Mouse (Mus musculus): Measurements from ENCODE around the gene Tyw1.

Tyw1 gene

GRCm38 (mm10) chr5:130307921-130308320, 52.5 kb downstream of the Tyw1 start:
- in situ Hi-C loops (cut with MboI; ENCODE audit: unreplicated experiment in 2 of 2) = loop anchor here in 1 of 2 experiments (25.0 kb wide), 1 partner anchor 1271 kb away; no protein-coding TSS in a partner anchor

DNA sequence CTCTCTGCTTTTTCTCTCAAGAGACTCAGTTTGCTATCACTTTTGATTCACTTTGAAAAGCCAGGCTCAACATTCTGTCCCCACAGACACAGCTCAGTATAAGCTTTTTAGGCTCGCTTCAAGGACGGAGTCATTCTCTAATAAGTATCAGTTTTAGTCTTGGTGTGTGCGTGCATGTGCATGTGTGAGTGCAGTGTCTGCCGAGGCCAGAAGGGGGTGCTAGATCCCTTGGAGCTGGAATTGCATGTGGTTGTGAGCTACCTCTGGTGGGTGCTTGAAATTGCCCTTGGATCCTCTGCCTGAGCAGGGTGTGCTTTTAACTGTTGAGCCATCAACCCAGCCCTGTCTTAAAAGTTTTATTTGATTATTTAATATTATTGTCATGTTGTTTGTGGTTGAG, 54.7 kb downstream of the Tyw1 start:
- in situ Hi-C loops (cut with MboI; ENCODE audit: unreplicated experiment in 2 of 2) = loop anchor here in 1 of 2 experiments (25.0 kb wide), 1 partner anchor 1273 kb away; no protein-coding TSS in a partner anchor

GRCm38 (mm10) chr5:130310827-130311226, 55.4 kb downstream of the Tyw1 start:
- in situ Hi-C loops (cut with MboI; ENCODE audit: unreplicated experiment in 2 of 2) = loop anchor here in 1 of 2 experiments (25.0 kb wide), 1 partner anchor 1274 kb away; no protein-coding TSS in a partner anchor

GRCm38 (mm10) chr5:130313488-130313887, 58.1 kb downstream of the Tyw1 start:
- in situ Hi-C loops (cut with MboI; ENCODE audit: unreplicated experiment in 2 of 2) = loop anchor here in 1 of 2 experiments (25.0 kb wide), 1 partner anchor 1276 kb away; no protein-coding TSS in a partner anchor

- in situ Hi-C loops (cut with MboI; ENCODE audit: unreplicated experiment in 2 of 2) = loop anchor here in 1 of 2 experiments (25.0 kb wide), 1 partner anchor 1278 kb away; no protein-coding TSS in a partner anchor
Measured at GRCm38 (mm10) chr5:130314926-130315325, 59.5 kb downstream of the Tyw1 start.

- in situ Hi-C loops (cut with MboI; ENCODE audit: unreplicated experiment in 2 of 2) = loop anchor here in 1 of 2 experiments (25.0 kb wide), 1 partner anchor 1279 kb away; no protein-coding TSS in a partner anchor
Measured at GRCm38 (mm10) chr5:130316321-130316720, 60.9 kb downstream of the Tyw1 start.

GRCm38 (mm10) chr5:130319783-130320182, 64.4 kb downstream of the Tyw1 start:
- in situ Hi-C loops (cut with MboI; ENCODE audit: unreplicated experiment in 2 of 2) = loop anchor here in 1 of 2 experiments (25.0 kb wide), 1 partner anchor 1282 kb away; no protein-coding TSS in a partner anchor

- in situ Hi-C loops (cut with MboI; ENCODE audit: unreplicated experiment in 2 of 2) = loop anchor here in 1 of 2 experiments (25.0 kb wide), 1 partner anchor 1283 kb away; no protein-coding TSS in a partner anchor
Measured at GRCm38 (mm10) chr5:130320485-130320884, 65.1 kb downstream of the Tyw1 start.

DNA sequence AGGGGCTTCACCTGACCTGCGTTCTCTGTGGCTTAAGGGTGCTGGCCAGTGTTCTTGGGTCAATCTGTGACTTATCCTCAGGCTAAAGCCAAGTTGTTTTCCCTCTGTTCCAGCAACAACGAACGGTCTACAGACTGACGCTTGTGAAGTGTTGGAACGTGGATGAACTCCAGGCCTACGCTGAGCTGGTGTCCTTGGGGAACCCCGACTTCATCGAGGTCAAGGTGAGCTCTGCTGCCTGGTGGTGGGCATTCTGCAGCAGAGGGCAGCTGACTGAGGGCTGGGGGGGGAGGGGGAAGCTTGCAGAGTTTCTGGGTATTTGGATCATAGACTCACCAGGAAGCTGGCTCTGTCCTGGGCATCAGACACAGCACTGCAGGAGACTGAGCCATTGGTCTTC, 70.1 kb downstream of the Tyw1 start:
- in situ Hi-C loops (cut with MboI; ENCODE audit: unreplicated experiment in 2 of 2) = no loop called here

DNA sequence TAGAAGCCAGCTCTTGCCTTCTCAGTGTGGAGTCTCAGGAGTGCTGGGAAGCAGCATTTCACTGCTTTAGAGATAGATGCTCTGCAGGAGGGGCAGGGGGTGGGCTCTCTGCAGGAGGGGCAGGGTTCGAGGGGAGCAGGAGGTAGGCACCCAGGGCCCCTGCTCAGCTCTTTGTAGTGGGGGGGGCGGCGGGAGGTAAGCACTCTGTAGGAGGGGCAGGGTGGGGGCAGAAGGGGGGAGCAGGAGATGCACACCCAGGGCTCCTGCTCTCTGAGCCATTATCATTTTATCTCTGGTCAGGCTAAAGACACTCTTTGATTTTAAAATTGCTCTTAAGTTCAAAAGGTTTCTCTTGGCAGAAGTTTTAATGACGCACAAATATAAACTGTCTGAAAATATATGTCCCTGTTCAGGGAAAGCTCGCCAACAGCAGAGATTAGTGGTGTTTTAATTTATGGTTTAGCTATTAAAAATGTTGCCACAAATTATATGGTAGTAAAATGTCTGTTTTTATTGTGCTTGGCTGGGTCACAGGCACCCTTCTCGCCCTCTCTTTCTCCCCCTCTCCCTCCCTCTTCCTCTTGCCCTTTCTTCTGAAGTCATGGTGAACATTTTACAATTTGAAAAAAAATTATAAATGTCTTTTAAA, 72.3 kb downstream of the Tyw1 start:
- in situ Hi-C loops (cut with MboI; ENCODE audit: unreplicated experiment in 2 of 2) = no loop called here

- in situ Hi-C loops (cut with MboI; ENCODE audit: unreplicated experiment in 2 of 2) = no loop called here
Measured at GRCm38 (mm10) chr5:130328366-130328765, 72.9 kb downstream of the Tyw1 start.

- in situ Hi-C loops (cut with MboI; ENCODE audit: unreplicated experiment in 2 of 2) = no loop called here
Measured at GRCm38 (mm10) chr5:130329889-130330288, 74.5 kb downstream of the Tyw1 start.

DNA sequence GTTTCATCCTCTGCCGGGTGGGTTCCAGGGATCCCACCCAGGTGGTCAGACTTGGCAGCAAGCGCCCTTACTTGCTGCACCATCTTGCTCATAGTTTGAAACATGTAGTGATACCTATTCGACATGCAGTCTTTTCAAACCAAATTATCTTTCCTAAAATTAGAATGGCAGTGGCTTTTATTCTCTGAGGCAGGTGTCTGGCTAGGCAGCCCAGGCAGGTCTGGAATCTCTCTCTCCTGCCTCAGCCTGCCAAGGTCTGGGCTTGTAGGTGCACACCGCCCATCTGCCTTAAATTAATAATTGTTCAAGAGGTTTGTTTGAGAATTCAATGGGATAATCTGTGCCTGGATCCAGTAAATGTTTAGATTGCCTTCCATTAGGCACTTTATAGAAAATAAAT, 75.4 kb downstream of the Tyw1 start:
- in situ Hi-C loops (cut with MboI; ENCODE audit: unreplicated experiment in 2 of 2) = no loop called here

DNA sequence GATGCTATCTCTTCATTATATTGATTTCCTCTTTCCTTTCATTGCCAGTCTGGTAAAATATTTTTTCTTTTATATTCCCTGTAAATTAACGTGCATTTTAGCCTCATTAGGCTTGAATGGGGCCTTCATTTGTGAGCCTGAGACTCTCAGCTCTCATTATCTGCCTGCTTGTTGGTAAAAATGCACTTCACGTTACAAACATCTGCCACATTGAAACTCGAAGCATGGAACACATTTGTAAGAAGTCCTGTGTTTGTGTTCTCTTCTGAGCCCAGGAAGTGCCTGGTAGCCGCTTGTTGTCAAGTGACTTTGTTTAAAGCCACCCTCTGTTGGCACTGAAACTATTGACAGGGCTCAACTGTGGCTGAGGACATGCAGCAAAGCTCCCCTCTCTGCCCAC, 75.8 kb downstream of the Tyw1 start:
- in situ Hi-C loops (cut with MboI; ENCODE audit: unreplicated experiment in 2 of 2) = no loop called here

GRCm38 (mm10) chr5:130333566-130333965, 78.1 kb downstream of the Tyw1 start:
- in situ Hi-C loops (cut with MboI; ENCODE audit: unreplicated experiment in 2 of 2) = no loop called here

GRCm38 (mm10) chr5:130333971-130334370, 78.6 kb downstream of the Tyw1 start:
- in situ Hi-C loops (cut with MboI; ENCODE audit: unreplicated experiment in 2 of 2) = no loop called here

GRCm38 (mm10) chr5:130335462-130335861, 80.0 kb downstream of the Tyw1 start:
- in situ Hi-C loops (cut with MboI; ENCODE audit: unreplicated experiment in 2 of 2) = no loop called here

DNA sequence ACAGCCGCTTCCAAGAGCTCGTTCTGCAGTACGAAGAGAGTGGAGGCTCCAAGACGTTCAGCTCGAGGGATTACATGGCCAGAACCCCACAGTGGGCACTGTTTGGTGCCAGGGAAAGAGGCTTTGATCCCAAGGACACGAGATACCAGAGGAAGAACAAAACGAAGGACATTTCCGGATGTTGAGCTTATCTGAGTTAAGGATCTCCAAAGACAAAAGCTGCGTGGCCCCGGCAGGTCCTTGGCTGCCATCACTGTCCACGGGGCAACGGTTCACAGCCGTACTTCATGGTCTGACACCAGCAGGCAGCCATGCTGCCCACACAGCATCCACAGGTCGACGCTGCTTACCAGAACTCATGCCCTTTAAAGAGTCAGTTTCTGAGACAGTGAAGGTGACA, 85.2 kb downstream of the Tyw1 start:
- in situ Hi-C loops (cut with MboI; ENCODE audit: unreplicated experiment in 2 of 2) = no loop called here

DNA sequence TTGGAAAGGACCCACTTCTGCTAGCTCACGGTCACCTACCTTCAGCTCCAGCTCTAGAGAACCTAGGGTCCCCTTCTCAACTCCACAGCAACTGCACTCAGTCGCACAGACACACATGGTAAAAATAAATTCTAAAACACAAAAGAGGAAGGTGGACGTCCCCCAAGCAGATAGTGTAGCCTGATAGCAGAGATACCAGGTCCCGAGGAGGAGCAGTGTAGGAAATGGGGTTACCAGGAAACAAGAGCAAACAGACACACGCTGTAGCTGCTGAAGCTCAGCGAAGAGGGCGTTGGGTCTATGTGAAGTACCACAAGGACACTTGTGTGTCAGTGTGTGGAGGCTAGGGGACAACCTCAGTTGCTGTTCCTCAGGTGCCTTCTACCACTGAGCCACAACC, 89.6 kb downstream of the Tyw1 start:
- in situ Hi-C loops (cut with MboI; ENCODE audit: unreplicated experiment in 2 of 2) = no loop called here

- in situ Hi-C loops (cut with MboI; ENCODE audit: unreplicated experiment in 2 of 2) = no loop called here
Measured at GRCm38 (mm10) chr5:130345871-130346270, 90.5 kb downstream of the Tyw1 start.

- in situ Hi-C loops (cut with MboI; ENCODE audit: unreplicated experiment in 2 of 2) = no loop called here
Measured at GRCm38 (mm10) chr5:130355223-130355622, 99.8 kb downstream of the Tyw1 start.

GRCm38 (mm10) chr5:130363111-130363510, 107.7 kb downstream of the Tyw1 start:
- in situ Hi-C loops (cut with MboI; ENCODE audit: unreplicated experiment in 2 of 2) = no loop called here

Measured in v-Abl transformed pro-B cells (cell line).